Mouse (Mus musculus): ENCODE data around the gene Pwwp2a.
A peak's percentile ranks its signal among the peaks of the same experiment; 100 is the strongest.

Gene Pwwp2a

DNA sequence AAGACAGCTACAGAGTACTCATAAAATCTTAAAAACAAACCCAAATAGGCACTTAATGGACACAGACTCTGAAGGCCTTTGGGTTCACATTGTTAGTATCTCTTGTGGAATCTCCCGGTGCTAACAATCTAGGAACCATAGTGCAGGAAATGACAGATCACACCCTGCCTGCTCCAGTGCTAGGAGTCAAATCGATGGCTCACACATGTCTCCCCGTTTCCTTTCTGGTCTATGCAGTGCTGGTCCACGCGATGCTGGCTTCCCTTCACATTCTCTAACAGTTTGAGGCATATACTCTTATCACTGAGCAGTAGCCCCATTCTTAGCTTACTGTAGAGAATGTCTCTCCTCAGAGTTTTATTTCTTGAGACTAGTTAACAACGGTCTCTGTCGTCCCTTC, 46.0 kb downstream of the Pwwp2a start:
- DNase-seq (ENCODE audit: low spot score): no peak

- no peak for DNase-seq (ENCODE audit: low spot score)
These were observed 47.0 kb downstream of the Pwwp2a start for GRCm38 (mm10) chr11:43728737-43729301.

DNA sequence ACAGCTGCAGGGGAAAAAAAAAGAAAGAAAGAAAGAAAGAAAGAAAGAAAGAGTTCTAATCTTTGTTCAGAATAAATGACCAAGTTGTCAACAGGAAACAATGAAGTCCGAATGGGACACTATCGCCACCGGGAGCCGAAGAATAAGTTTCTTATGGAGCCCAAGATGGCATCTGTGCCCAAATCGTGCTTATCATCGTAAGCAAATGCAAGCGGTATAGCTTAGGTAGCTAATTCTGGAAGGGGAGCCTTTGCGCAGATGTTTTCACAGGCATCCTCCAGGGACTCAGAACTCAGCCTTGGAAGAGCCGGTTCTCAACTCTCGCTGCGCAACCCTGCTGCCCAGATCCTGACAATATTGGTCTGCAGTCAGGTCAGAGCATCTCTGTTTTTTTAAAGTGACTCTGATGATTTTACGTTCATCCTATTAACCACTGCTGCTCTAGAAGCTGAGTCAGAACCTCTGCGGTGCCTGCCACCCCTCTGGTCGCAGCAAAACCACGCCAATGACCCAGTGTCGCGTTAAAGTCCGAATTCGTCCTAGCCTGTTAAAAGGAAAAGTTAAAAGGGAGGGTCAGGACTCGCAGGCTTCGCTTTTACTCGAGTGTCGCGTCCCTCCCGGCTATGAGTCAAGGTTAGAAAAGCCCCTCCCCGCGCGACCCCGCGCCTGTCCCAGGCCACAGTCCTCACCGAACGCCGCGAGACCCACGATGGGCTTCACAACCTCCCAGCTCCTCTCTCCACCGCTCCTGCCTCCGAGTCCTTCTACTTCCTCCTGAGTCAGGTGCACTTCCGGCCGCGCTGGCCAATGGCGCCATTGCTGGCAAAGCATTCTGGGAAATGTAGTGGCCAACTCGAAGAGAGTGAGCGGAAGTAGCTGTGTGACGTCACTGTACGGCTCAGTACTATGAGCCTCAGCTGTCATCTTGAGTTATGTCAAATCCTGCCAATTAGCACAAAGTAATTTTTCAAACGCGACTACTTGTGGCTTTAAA, 65.7 kb downstream of the Pwwp2a start, which contains the start of gene Ttc1:
Gene Ttc1 (minus strand): TSS at position 776 of the 994 bp plus-strand sequence.
- DNase-seq (ENCODE audit: low spot score): peak; percentile 97

GRCm38 (mm10) chr11:43751542-43751941, 69.7 kb downstream of the Pwwp2a start:
- DNase-seq (ENCODE audit: low spot score): peak; percentile 4

GRCm38 (mm10) chr11:43754568-43754967, 72.8 kb downstream of the Pwwp2a start:
- DNase-seq (ENCODE audit: low spot score): no peak

- DNase-seq (ENCODE audit: low spot score): peak; percentile 26
These were observed 73.6 kb downstream of the Pwwp2a start for GRCm38 (mm10) chr11:43755411-43755810.

DNA sequence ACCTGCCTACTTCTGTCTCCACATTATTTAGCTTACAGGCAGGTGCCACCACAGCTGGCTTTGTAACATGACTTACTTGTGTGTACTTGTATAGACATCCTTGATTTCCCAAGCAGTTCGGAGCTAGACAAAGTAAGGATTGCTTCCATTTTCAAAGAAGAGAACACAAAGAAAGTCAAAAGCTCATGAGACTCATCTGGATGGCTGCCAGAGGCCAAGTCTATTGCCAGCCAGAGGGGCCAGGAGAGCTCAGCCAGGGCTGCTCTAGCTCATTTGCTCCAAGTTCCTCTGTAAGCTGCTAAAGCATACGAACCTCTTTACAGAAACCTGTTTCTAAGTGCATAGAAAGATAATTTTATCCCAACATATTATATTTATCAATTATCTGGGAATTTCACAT, 76.6 kb downstream of the Pwwp2a start:
- DNase-seq (ENCODE audit: low spot score): no peak

DNA sequence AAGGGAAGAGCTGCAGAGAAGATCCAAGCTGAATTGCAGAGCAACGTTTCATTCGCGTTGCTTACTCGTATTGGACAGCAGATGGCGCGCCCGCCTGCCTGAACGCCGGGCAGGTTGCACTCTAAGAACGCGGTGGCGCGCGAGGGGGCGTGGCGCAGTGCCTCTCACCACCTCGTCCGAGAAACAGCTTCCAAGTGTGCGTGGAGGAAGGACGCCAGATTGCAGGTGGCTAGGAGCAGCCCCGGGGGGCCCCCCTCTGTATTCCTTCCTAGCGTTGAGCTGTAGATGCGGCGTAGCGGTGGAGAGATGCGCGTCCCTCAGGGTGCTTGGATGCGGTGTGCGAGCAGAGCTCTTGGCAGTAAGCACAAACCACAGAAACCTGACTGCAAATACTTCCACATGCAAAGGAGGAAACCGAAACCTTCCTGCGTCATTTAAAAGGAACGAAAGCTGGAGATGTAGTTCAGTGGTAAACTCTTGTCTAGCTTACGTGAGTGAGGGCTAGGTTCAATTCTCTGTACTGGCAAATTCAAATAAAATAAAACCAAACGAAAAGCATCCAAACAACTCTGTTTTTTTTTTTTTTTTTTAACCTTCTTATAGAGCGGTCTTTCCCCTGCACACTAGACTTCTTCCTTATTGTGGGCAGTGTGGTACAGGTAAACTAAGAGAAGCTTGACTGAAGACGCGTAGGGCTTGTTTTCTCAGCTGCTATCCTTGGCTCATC, 85.3 kb downstream of the Pwwp2a start:
- peak; percentile 83 for DNase-seq (ENCODE audit: low spot score)

GRCm38 (mm10) chr11:43767749-43768148, 86.0 kb downstream of the Pwwp2a start:
- no peak for DNase-seq (ENCODE audit: low spot score)

DNA sequence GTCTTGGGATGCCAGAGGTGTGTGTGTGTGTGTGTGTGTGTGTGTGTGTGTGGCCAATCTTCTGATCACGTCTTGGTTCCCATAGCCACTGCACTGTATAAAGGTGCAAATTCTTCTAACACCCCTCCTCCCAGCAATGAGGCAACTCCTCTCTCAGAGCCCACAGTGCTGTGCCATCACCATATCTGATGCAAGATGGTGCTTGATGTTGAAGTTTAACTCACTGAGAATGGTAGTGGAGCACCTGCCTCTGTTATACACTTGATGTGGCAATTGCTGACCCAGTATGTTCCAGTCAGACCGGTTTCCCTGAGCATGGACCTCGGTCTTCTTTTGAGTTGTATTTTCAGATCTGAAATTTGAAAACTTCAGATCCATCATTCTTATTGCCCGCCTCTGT, 88.3 kb downstream of the Pwwp2a start:
- no peak for DNase-seq (ENCODE audit: low spot score)

Measured in T-cell, adult 2 months (primary cell).